Mouse (Mus musculus): Measurements from ENCODE around the gene Serpina1f.
"Not testable (repeated sequence)": the region's sequence is repeated elsewhere in the genome, so short reads cannot be mapped to it uniquely, and the experiment has no call there.

The Serpina1f gene

GRCm38 (mm10) chr12:103662053-103662452 is 33.3 kb downstream of the Serpina1f start:
- DNase-seq (ENCODE audit: low read depth, low spot score): not testable (repeated sequence)

DNA sequence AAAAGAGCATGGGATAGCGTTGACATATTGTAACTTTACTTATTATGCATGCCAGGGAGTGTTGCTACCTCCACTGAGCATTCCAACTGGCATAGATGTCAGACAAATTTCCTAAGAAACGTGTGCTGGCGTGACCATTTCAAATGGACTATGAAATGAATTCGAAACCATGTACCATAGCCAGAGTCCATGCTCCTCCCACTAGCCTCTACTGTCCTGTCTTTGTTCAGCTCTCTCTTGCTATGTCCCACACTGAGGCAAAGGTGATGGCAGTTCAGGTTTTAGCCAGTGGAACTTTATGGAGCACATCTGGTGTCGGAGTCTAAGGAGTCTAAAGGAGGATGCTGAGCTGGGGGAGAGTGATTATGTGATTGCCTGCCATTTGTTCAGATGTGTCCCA is 35.3 kb downstream of the Serpina1f start:
- DNase-seq (ENCODE audit: low read depth, low spot score): no peak

DNA sequence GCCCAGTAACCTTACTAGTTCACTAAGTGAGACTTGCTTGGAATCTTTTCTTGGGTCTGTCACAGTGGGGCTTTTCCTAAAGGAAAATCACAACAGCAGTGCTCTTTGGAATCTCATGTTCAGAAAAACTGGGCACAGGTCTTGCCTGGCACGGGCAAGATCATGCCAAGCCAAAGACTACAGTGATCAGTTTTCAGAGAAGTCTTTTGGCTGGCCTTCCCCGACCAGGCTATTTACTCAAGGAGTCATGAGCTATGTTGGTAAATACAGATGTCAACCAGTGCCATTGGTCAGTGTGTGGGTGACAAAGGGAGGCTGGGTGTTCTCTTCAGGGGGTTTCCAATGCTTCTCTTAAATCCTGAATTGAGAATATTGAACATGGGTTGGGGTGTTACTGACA is 36.2 kb downstream of the Serpina1f start:
- no peak for DNase-seq (ENCODE audit: low read depth, low spot score)

GRCm38 (mm10) chr12:103657991-103658390 is 37.3 kb downstream of the Serpina1f start:
- DNase-seq (ENCODE audit: low read depth, low spot score): no peak

DNA sequence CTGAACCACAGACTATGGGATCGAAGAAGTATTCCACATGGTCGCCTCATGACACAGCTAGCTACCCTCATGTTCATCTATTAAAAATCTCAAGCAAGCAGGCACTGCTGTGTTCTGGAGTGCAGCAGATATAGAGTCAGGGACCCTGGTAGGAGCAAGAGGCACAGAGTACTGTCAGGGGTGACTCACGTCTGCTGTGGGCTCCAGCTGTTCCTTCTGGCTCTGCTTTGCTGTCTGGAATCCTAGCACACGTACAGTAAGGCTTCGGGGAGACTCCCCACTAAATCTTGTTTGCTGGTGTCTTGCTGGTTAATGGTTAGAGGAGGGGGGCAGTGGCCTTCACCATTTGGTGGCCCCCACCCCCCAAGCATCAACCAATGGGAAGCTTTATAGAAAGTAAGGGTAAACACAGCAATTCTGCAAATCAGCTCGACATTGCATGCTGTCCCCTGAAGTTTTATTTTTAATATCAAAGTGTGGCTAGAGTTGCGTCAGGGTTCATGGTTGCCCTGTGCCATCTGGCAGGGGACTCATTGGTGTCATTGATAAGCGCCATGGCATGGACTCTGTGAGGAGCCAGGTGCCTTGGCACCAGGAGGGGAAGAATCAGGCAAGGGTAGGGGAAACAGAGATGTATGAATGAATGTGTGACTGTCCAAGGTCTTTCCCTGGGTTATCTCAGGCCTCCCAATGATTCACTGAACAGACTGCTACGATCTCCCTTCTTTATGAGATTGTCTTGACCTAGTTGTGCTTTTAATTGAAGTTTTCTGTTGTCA is 38.3 kb downstream of the Serpina1f start, which contains the start of gene Serpina6:
Gene Serpina6 (minus strand): TSS at position 365 of the 779 bp plus-strand sequence.
- DNase-seq (ENCODE audit: low read depth, low spot score): no peak

DNA sequence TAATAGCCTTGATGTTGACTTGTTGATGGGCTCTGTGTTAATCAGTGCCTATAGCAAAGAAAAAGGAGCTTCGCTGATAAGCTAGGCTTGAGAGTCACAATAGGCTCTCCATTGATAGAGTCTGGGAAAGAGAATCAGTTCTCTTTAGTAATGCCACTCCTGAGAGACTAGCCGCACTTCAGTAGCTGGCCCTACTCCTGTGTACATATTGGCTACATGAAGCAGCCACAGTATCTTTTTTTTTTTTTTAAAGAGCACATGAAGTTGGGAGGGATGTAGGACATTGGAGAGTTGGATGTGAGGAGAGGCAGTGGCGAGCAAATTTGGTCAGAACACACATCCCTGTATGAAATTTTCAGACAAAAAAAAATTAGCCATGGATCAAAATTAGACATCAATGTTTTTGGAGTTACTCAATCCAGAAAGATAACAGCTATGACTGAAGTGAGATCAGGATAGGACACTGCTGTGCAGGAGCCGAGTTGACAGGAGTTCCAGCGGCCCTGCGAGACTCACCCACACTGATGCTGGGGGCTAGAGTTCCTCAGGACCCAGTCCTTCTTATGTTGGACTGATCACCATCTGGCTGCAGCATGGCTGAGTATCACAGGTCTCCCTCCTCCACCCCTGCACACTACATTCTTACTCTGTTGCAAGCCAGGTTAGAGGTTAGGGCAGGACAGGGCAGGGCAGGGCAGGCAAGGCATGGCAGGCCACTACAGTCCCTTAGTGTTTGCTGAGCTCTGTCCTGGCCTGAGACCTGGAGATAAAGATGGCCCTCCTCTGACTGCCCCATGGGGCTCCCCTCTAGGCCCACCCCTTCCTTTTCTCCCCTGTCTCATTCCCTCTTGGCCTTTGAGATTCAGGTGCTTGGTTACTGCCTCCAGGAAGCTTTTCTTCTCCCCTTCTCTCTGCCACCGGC is 39.9 kb downstream of the Serpina1f start:
- DNase-seq (ENCODE audit: low read depth, low spot score): no peak

DNA sequence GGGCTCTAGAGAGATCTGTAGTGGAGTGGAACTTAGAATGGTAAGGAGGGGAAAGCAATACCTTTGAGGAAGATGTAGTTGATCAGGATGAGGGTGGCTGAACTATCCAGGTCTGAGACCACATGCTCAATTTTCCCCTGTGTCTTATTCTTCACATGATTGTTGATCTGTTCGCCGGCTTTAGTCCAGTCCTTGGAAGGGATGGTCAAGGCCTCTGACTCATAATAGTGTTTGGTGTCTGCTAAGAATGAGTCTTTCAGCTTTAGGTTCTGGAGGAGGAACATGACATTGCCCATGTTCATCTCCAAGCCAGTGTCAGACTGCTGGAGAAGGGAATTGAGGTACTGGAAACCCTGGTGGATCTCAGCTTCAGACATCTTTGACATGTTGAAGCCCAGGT is 41.5 kb downstream of the Serpina1f start:
- no peak for DNase-seq (ENCODE audit: low read depth, low spot score)

DNA sequence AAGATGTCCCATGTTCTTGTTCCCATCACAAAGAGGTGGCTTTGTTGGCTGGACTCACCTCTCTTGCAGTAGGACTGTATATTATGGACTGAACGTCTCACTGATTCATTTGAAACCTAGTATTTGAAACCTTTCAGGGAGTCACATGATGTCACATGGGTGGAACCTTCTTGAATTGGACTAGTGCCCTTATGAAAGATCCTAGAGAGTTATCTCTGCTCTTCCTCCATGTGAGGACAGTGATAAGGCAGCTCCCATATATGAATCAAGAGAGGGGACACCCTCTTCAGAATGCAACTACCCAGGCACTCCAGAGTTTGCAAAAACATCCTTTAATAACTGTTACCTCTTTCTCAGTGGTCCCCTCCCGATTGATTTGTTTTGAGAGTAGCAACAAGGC is 49.0 kb downstream of the Serpina1f start:
- DNase-seq (ENCODE audit: low read depth, low spot score): no peak

DNA sequence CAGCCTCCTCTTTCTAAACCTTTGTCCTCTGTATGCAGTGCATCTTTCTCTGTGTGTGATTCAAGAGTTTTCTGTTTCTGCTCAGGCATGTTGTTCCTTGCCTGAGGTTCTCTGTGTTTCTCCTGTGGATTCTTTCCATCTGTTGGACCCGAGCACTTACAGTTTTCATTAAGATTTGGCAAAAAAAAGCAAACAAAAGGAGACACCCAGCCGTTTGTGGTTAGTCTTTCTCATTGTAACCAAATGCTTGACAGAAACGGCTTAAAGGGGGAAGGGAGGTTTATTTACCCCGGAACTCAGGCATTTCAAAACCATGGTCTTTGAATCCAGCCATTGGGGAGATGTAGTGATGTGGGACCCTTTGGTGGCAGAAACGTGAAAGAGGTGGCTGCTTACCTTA is 50.7 kb downstream of the Serpina1f start:
- DNase-seq (ENCODE audit: low read depth, low spot score): no peak

- DNase-seq (ENCODE audit: low read depth, low spot score): no peak
These were observed 51.5 kb downstream of the Serpina1f start for GRCm38 (mm10) chr12:103643818-103644217.

DNA sequence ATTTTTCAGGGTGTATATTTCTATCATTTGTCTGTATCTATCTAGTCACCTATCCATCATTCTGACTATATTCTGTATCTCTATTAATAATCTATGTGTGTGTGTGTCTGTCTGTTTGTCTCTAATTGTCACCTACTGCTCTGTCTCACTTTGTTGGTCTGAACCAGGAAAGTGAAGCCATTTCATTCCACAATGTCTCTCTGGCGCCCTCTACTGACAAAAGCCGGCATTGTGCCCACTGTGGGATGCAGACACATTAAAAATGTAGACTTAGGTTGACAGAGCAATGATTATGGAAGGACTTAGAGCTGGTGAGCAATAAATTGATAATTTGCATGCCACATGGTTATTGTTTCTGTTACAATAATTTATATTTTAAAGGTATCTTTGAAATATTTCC is 52.0 kb downstream of the Serpina1f start:
- peak; percentile 71 for DNase-seq (ENCODE audit: low read depth, low spot score)

All from ZHBTc4 (cell line).